Mouse (Mus musculus) heart, postnatal 0 days (tissue): ENCODE data around the gene Bbs9.

Experiments used
- CTCF ChIP-seq: IDR thresholded peaks from 2 replicates; pipeline ENCODE4 v1.5.1; 2016; ENCODE audit warnings: antibody characterized with exemption, control low read depth, low read depth
- EP300 ChIP-seq: IDR thresholded peaks from 2 replicates; pipeline ENCODE4 v1.6.1; 2016; ENCODE audit warnings: antibody characterized with exemption, low read depth

DNA sequence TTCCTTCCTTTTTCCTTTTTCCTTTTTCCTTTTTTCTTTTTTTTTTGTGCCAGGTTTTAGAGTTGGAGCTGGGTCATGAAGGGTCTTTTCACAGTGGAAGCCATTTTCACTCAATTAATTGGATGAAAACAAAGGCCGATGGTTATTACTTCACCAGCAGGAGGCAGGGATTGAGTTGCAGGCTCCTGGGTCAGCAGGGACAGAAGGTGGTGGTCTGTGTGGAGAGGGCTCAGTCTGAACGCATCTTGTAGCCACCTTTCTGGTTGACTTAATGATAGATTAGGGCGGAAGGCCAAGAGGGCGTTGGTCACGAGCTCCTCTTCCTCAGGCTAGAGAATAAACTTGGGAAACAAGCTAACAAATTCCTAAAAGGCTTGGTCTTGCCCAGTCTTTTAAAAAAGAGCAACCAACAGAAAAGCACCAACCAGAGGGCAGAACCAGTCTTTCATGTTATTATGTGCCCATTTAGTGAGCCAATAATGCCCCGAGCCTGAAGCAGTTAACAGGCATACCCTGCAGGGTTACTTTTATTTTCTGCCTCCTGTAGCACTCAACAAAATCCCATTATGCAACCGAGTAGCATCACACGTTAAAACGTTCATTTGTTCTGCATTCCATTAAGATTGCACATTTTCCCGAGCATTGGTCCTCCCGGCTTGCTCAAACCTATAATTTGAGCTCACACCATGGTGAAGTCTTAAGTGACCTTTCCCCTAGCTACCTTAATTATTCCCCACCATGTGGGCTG is 231.8 kb downstream of the Bbs9 start:
- TF ChIP-seq CTCF (no peak), EP300 (no peak)
